Mouse (Mus musculus) hindbrain, postnatal 0 days (tissue): ENCODE results near the gene Urm1. TPM values are rescaled to one million over a fixed set of nuclear protein-coding genes. Genes with fewer than 3 reads are reported as not detected.

Experiments used
- ATAC-seq: fragments of 200-750 bp; cut with Nextera tagmentation; 2 replicates; pipeline ENCODE4 v1.8.0; 2017; ENCODE audit warnings: mild to moderate bottlenecking, moderate TSS enrichment, moderate library complexity
- DNase-seq: peaks from one replicate; pipeline ENCODE4 v3.0.0-alpha.2; 2015; ENCODE audit warnings: low spot score
- H3K27ac ChIP-seq: fragments of 300-500 bp; sonication (generic); 2 replicates; pipeline ENCODE4 v1.5.1; 2014; ENCODE audit warnings: mild to moderate bottlenecking
- H3K27me3 ChIP-seq: fragments of 300-500 bp; sonication (generic); 2 replicates; pipeline ENCODE4 v1.6.1; 2014; ENCODE audit warnings: low read length, mixed read lengths; ENCODE audit not compliant: insufficient read depth
- H3K36me3 ChIP-seq: fragments of 300-500 bp; sonication (generic); 2 replicates; pipeline ENCODE4 v1.6.1; 2014; ENCODE audit warnings: low read length, mixed read lengths; ENCODE audit not compliant: insufficient read depth
- H3K4me1 ChIP-seq: fragments of 300-500 bp; sonication (generic); 2 replicates; pipeline ENCODE4 v1.6.1; 2014; ENCODE audit warnings: antibody characterized with exemption, low read length, mixed read lengths; ENCODE audit not compliant: insufficient read depth
- H3K4me2 ChIP-seq: fragments of 300-500 bp; sonication (generic); 2 replicates; pipeline ENCODE4 v1.6.1; 2014; ENCODE audit warnings: low read depth, mild to moderate bottlenecking, low read length, moderate library complexity, mixed read lengths
- H3K4me3 ChIP-seq: fragments of 300-500 bp; sonication (generic); 2 replicates; pipeline ENCODE4 v1.5.1; 2014; ENCODE audit warnings: low read length
- H3K9ac ChIP-seq: fragments of 300-500 bp; sonication (generic); replicated peaks from 2 replicates; pipeline ENCODE4 v1.6.1; 2014; ENCODE audit warnings: mild to moderate bottlenecking, low read length, moderate library complexity, mixed read lengths
- H3K9me3 ChIP-seq: fragments of 300-500 bp; sonication (generic); 2 replicates; pipeline ENCODE4 v1.6.1; 2016; ENCODE audit warnings: low read length, mixed read lengths
- CTCF ChIP-seq: IDR thresholded peaks from 2 replicates; pipeline ENCODE4 v1.5.1; 2016; ENCODE audit warnings: antibody characterized with exemption, control low read depth, low read depth
- WGBS: fragments of 180-500 bp; shearing (Covaris S2); extraction: QIAGEN DNeasy Blood & Tissue Kit; methylation state at CpG from one replicate; pipeline ENCODE4 v1.1.7; 2014; 5-methylcytosine and 5-hydroxymethylcytosine counted together
- polyA plus RNA-seq: library from polyadenylated mRNA; unstranded; fragments of >200 nt; fragmentation: Nextera tagmentation; extraction: Ambion mirVana; gene quantifications from 2 replicates; pipeline ENCODE4 v1.2.1, GENCODE M21; 2015
- total RNA-seq: library from RNA; depleted of rRNA; stranded (reverse); fragments of >200 nt; gene quantifications from 2 replicates; pipeline ENCODE4 v1.2.3, GENCODE M21; 2014

Gene Urm1
- total and polyA plus RNA-seq, 2 experiments from 2014 or later = 29.3 to 70.7 TPM

GRCm38 (mm10) chr2:29858748-29859473 lies 39.0 kb downstream of the Urm1 start:
- H3K9me3 ChIP-seq = no peaks in the 10 kb centered on the region
- H3K9ac ChIP-seq = no peak overlapping the region
- peak; percentile 82 for TF ChIP-seq CTCF
- DNase-seq = peak; percentile 73
- no peak for ATAC-seq
- WGBS = 13% methylated on average over 5 of the region's 5 CpGs
- H3K27ac ChIP-seq = no peak overlapping the region
- no peaks in the 10 kb centered on the region for H3K27me3 ChIP-seq
- H3K4me3 ChIP-seq = no peak overlapping the region
- no peaks in the 10 kb centered on the region for H3K4me1 ChIP-seq
- no peak overlapping the region for H3K4me2 ChIP-seq
- H3K36me3 ChIP-seq = no peaks in the 10 kb centered on the region

GRCm38 (mm10) chr2:29865125-29865524 lies 45.2 kb downstream of the Urm1 start:
- WGBS = 75% methylated on average over 4 of the region's 4 CpGs
- no peak overlapping the region for H3K27ac ChIP-seq
- no peaks in the 10 kb centered on the region for H3K9me3 ChIP-seq
- TF ChIP-seq CTCF = no peak
- no peak overlapping the region for H3K9ac ChIP-seq
- peaks cover 6% of the 10 kb centered on the region; the same call in 1 of the 2 replicates for H3K4me1 ChIP-seq
- no peaks in the 10 kb centered on the region for H3K27me3 ChIP-seq
- H3K36me3 ChIP-seq = no peaks in the 10 kb centered on the region
- no peak overlapping the region for H3K4me3 ChIP-seq
- ATAC-seq = no peak
- DNase-seq = no peak
- no peak overlapping the region for H3K4me2 ChIP-seq

- Histone ChIP-seq H3K9ac (peak within 1 kb of the TSS; percentile 65), H3K4me3 (peak within 1 kb of the TSS; percentile 52), H3K4me2 (peak within 1 kb of the TSS; percentile 87), H3K4me1 (peaks cover 13% of the 10 kb centered on the region; the same call in 1 of the 2 replicates), H3K36me3 (no peaks in the 10 kb centered on the region), H3K27me3 (no peaks in the 10 kb centered on the region), H3K9me3 (no peaks in the 10 kb centered on the region), H3K27ac (peak within 1 kb of the TSS; percentile 77)
- peak; percentile 93 for DNase-seq
- ATAC-seq = peak; percentile 93
- under 1% methylated on average over 36 of the region's 44 CpGs for WGBS
- TF ChIP-seq CTCF = peak; percentile 97
Measured at GRCm38 (mm10) chr2:29868949-29869645, 49.2 kb downstream of the Urm1 start, which contains the start of gene Cercam. TSS of gene Cercam (plus strand) at chr2:29869164.

GRCm38 (mm10) chr2:29869646-29870451 lies 50.0 kb downstream of the Urm1 start:
- Histone ChIP-seq H3K4me1 (peaks cover 13% of the 10 kb centered on the region; the same call in 1 of the 2 replicates), H3K9me3 (no peaks in the 10 kb centered on the region), H3K4me3 (peak overlapping the region; percentile 52), H3K4me2 (peak overlapping the region; percentile 87), H3K36me3 (no peaks in the 10 kb centered on the region), H3K9ac (peak overlapping the region; percentile 65), H3K27me3 (no peaks in the 10 kb centered on the region), H3K27ac (peak overlapping the region; percentile 77; the same call in 1 of the 2 replicates)
- ATAC-seq (peak; percentile 33), DNase-seq (peak; percentile 8)
- TF ChIP-seq CTCF = no peak
- 4% methylated on average over 17 of the region's 17 CpGs for WGBS

GRCm38 (mm10) chr2:29872581-29873295 lies 52.9 kb downstream of the Urm1 start:
- 0 out of 2 replicates have a peak, but pooled peaks cover 4% of the 10 kb centered on the region for H3K36me3 ChIP-seq
- no peak overlapping the region for H3K27ac ChIP-seq
- H3K4me2 ChIP-seq = no peak overlapping the region
- H3K4me1 ChIP-seq = peaks cover 13% of the 10 kb centered on the region; the same call in 1 of the 2 replicates
- no peak overlapping the region for H3K4me3 ChIP-seq
- no peaks in the 10 kb centered on the region for H3K27me3 ChIP-seq
- no peaks in the 10 kb centered on the region for H3K9me3 ChIP-seq
- no peak for ATAC-seq
- H3K9ac ChIP-seq = no peak overlapping the region
- no peak for TF ChIP-seq CTCF
- no peak for DNase-seq
- WGBS = 83% methylated on average over 10 of the region's 10 CpGs

- no peaks in the 10 kb centered on the region for H3K27me3 ChIP-seq
- WGBS = 88% methylated on average over 4 of the region's 4 CpGs
- DNase-seq = no peak
- no peak overlapping the region for H3K9ac ChIP-seq
- 0 out of 2 replicates have a peak, but pooled peaks cover 4% of the 10 kb centered on the region for H3K36me3 ChIP-seq
- no peak overlapping the region for H3K4me3 ChIP-seq
- H3K27ac ChIP-seq = no peak overlapping the region
- peaks cover 13% of the 10 kb centered on the region; the same call in 1 of the 2 replicates for H3K4me1 ChIP-seq
- TF ChIP-seq CTCF = no peak
- no peak overlapping the region for H3K4me2 ChIP-seq
- no peaks in the 10 kb centered on the region for H3K9me3 ChIP-seq
- no peak for ATAC-seq
Measured at GRCm38 (mm10) chr2:29873801-29874200, 53.9 kb downstream of the Urm1 start.
